Mouse (Mus musculus): ENCODE data around the gene E030018B13Rik.

Gene E030018B13Rik

DNA sequence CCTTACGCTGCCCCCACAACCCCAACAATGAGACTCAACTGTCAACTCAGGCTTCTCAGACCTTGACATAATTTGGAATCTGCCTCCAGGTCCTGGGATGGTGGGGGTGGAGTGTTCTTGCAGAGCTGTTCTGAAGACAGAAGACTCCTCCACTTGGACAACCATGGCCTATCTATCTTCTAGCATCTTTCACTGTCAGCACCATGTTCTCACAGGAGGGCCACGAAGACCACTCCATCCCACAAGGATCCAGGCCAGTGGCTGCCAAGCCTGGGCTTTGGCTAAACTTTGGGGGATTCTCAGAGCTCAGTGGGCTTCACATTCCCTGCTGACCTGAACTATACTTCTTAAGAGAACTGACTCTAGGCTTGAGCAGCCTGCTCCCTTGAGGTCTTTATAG, 1.8 kb upstream of the E030018B13Rik start:
- no peak for DNase-seq (ENCODE audit: low read depth in 1 of 2, low spot score in 2 of 2)

DNA sequence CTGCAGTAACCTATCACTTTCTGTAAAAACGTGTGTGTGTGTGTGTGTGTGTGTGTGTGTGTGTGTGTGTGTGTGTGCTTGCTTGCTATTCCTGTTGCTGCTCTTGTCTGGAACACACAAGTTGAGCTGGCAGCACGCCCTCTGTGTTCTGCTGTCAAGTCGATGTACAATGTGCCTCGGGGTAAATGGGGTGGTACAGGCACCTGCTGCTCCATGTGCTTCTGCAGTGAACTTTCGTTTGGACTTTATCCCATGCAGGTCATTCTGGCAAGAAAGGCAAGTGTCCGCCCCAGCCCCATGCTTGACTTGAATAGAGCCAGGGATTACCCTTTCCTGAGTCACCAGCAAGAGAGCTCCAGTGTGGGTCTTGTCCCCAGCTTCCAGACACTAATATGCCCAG, 1.0 kb downstream of the E030018B13Rik start:
- DNase-seq (ENCODE audit: low read depth in 1 of 2, low spot score in 2 of 2) = no peak

DNA sequence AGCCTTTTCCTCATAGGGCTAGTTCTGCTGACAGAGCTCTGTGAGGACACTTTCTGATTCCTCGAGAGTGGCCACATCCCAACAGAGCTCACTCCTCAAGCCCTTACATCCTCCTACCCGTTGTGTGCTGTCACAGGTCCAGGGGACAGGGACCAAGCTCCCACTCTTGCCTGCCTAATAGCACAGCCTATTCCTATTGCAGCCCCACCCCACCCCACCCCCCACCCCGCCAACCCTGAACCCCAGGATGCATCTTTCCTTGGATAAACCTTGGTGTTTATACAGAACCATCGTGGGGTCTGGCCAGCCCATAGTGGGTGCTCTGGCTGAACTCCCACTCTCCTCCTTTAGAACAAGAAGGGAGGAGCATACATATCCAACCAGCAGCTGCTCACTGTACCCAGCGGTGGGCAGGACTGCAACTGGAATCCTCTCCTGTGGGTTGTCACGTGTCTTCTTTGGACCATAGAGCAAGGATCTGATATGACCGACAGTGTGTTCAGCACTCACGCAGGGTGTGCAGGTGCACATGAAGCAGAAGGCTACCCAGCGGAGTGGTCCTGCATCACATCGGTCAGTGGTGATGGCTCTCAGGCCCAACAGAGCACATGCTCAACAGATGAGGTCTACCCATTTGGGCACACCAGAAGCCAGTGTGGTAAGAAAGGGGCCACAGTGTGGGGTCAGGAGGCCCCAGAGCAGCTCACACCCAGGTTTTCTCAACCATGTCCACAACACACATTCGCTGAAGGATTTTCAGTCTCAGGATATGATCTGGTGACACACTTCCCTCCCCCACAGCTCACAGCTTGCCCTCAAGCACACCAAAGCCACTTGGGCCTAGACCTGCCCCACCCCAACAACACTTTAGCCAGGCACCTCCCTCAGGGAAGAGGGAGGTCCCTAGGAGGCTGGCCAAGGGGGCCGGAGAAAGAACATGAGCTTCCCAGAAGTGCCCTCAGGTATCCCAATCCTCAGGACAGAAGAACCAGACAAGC, 2.4 kb downstream of the E030018B13Rik start:
- no peak for DNase-seq (ENCODE audit: low read depth in 1 of 2, low spot score in 2 of 2)

DNA sequence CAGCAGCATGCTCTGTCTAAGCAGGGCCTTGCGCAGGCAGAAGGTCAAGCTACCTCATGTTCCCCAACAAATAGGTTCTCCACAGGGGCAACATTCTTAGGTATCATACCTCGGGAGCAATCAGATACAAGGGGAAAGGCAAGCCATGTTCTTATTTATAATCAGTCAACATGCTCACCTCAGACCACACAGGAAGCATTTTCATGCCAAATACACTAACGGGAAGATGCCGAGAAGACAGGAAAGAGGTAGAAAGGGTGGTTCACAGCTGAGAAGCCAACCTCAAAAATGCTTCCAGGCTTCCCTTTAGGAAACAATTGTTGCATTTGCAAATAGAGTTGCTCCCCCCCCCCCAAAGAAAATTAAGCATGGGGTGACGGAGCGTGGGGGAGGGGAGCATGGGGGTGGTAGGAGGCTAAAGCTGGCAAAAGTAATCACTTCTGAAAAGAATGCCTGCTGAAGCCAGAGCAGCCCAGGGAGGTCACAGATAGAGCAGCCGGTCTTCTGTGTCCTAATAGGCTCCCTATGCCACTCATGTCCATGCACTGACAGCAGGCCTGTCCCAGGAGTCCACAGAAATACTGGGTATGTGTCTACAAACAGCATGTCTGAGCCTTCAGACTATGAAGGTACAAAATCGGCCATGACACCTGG, 5.4 kb downstream of the E030018B13Rik start:
- DNase-seq (ENCODE audit: low read depth in 1 of 2, low spot score in 2 of 2) = no peak

DNA sequence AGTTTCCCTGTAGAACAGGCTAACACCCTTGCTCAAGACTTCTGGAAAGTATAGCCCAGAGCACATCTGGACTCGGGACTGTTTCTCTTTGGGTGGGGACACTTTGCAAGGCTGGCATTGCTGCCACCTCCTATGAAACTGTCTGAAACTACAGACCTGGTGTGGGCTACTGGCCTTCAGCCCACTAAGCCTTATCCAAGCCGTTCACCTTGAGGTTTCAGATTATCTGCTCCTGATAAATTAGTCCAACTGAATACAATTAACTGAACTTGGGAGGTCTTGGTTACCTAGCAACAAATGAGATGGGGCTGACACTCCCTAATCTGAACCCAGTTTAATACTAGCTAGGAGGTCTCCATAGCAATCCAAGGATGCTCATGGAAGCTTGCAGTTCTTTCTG, 5.9 kb downstream of the E030018B13Rik start:
- no peak for DNase-seq (ENCODE audit: low read depth in 1 of 2, low spot score in 2 of 2)

DNA sequence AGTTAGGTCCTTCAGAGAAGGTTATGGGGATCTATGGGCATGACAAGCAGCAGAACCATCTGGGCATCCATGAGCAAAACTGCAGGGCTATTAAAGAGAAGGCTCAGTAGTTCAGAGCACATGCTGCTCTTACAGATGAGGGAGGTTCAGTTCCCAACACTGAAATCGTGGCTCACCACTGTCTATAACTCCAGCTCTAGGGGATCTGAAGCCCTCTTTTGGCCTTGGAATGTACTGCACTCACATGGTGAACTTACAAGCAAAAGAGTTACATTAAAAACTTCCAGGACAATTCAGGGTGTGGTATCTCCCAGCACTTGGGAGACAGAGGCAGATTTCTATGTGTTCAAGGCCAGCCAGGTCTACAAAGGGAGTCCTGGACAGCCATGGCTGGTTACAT, 6.3 kb downstream of the E030018B13Rik start:
- no peak for DNase-seq (ENCODE audit: low read depth in 1 of 2, low spot score in 2 of 2)

DNA sequence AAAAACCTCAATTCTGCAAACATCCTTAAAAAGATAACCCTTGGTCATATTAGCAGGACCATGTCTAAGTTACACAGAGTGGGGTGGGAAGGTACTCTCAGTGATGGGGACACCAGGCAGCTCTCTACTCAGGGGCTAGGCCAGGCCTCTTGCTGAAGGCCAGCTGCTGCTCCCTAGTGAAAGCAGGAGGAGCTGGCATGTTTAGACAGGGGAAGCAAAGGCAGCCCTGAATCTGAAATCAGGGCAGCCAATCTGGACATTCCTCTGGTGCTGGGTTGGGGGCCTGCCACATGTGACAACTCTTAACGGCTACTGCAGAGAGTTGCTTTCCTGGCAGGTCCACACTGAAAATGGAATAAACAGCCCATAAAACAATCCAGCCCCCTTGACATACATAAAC, 7.5 kb downstream of the E030018B13Rik start:
- no peak for DNase-seq (ENCODE audit: low read depth in 1 of 2, low spot score in 2 of 2)

DNA sequence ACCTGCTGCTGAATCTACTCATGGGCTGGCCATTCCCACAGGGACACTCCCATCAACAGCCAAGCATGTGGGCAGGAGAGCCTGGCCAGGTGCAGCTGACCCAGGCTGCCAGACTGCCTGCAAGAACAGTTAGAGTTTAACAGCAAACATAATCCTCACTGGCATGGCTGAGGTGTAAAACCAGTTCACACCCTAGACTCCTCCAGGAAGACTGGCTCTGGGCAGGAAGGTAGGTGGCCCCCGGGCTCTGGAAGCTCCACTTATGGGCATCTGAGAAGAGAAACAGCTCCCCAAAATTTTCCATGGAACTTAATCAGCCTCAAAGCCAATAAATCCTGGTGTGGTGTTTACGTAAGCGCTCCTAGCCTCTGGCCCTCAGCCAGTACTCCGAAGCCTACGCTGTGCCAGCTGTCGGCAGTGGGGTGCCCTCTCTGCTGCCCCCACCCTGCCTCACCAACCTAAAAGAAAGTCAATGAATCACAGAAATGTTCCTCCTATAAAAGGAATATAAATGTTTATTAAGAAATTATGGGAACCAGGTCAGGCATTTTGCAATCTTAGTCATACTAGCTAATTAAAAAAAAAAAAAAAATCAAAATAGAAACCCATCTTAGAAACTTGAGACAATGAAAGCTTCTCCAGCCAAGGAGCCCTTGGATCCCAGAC, 8.2 kb downstream of the E030018B13Rik start:
- DNase-seq (ENCODE audit: low read depth in 1 of 2, low spot score in 2 of 2) = no peak

DNA sequence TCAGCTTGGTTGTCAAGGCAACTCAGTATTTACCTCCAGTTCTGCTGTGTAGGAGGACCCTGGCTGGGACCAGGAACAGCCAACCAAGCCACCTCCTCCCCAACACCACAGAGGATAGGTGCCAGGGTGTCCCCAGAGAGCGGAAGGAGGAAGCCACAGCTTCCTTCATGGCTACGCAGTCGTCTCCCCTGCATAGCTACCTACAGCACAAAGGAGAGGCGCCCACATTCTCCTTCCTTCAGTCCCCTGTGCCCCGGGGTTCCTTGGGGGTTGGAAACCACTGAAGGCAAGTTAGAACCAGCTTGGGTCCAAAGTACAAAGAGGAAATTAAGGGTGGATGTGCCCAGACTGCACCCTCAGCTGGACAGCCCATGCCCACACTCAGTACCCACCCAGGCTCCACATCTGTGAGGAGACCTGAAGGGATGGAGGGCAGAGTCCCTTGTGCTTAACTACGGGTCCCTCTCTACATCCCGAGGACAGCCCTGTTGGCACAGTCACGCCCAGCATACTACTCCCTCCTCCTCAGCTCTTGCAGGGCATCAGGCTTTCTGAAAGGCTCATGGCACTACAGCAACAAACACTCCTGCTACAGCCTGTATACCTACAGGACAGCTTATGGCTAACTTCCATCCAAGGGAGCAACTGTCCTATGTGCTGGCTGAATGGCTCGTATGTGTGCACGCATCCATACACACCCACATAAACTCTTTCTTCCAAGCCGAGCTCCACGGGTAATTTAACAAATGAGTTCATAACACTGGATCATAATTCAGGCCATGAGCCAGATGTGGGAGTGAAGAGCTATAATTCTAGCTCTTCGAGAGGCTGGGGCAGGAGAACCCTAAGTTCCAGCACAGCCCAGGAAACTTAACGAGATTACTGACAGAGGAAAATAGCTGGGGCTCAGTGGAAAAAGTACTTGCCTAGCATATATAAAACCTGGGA, 9.0 kb downstream of the E030018B13Rik start:
- peak in 1 of 2 experiments; percentile 54 for DNase-seq (ENCODE audit: low read depth in 1 of 2, low spot score in 2 of 2)

DNA sequence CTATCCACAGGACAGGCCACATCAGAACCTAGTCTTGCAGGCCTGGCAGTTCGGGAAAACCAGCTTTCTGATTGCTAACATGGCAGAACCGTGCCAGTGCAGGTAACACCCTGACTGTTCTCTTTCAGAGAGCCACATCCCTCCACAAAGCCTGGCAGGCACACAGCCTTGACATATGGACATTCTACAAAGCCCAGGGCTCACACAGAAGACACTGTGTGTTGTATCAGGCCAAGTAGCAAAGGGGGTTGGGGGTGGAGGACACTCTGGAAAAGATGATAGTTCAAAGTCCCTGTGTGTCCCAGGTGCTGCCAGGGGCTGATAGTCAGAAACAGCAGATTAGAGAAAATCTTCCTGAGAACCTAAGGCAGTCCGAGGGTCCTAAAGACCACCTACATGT, 9.8 kb downstream of the E030018B13Rik start:
- no peak for DNase-seq (ENCODE audit: low read depth in 1 of 2, low spot score in 2 of 2)

DNA sequence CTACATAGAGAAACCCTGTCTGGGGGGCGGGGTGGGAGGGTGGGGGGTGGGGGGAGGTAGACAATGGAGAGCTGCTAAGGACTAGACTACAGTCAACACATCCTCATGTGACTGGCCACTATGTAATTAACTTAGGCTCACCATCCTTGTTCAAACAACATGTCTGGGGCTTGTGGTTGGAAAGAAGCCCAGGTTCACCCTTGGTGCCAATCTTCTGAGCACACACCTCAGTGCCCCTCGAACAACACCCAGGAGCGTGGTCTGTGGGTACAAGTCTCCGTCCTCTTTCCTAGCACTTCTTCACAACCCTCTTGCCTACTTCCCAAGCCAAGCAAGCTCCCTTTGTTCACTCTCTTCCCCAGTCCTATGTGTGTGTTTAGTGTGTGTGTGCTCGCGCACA, 10.5 kb downstream of the E030018B13Rik start:
- DNase-seq (ENCODE audit: low read depth in 1 of 2, low spot score in 2 of 2) = no peak

DNA sequence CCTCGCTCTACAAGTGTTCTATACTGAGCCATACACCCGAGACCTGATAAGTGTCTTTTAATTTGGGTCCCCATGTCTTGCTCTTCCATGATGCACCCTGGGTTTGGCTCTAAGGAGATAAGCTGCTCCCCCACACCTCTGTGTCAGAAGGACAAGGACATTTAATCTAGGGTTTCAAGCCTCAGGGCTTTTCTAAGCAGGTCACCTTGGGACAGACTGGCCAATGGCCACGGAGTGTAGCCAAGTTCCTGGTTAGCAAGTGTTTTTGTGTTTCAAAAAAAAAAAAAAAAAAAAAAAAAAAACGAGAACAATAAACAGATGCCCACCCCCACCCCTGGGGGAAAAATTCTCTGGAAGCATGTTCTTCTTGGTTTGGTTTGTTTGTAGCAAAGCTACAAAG, 12.4 kb downstream of the E030018B13Rik start:
- no peak for DNase-seq (ENCODE audit: low read depth in 1 of 2, low spot score in 2 of 2)

DNA sequence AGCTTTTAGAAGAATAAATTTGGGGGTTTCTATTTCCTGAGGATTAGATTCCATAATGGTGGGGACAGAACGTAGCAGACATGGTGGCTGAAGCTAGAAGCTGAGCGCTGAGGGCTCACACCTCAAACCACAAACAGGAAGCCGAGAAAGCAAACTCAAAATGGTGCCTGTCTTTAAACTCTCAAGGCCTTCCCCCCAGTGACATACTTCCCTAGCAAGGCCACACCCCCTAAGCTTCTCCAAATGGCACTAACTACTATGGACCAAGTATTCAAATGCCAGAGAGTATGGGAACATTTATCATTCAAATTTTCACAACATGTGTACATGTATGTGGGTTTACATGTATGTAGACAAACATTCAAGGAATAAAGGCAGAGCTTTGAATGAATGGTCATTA, 13.5 kb downstream of the E030018B13Rik start:
- DNase-seq (ENCODE audit: low read depth in 1 of 2, low spot score in 2 of 2) = no peak

DNA sequence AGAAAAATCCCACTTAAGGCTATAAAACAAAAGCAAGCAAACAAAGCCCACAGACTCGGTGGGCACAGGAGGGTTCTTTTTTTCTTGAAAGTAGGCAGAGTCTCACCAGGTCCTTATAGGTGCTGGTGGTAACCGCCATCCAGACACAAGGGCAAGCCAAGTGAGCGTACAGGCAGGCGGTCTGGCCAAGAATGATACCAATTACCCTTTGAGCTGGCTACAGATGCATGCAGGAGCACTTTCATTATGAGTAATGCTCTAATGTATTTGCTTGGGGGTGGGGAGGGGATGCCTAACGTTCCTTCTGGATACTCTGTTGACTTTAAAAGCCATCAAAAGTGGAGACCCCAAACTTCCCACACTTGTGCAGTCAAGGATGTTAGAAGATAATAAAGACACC, 14.1 kb downstream of the E030018B13Rik start:
- DNase-seq (ENCODE audit: low read depth in 1 of 2, low spot score in 2 of 2) = no peak

DNA sequence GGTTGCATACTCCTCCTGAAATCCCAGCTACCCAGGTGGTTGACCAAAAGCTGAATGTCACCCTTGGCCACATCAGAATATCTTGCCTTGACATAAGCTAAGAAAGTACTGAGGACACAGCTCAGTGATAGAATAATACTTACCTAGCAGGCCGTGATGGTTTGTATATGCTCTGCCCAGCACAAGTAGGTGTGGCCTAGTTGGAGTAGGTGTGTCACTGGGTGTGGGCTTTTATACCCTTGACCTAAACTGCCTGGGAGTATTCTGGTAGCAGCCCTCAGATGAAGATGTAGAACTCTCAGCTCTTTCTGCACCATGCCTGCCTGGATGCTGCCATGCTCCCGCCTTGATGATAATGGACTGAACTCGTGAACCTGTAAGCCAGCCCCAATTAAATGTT, 15.8 kb downstream of the E030018B13Rik start:
- DNase-seq (ENCODE audit: low read depth in 1 of 2, low spot score in 2 of 2) = no peak

DNA sequence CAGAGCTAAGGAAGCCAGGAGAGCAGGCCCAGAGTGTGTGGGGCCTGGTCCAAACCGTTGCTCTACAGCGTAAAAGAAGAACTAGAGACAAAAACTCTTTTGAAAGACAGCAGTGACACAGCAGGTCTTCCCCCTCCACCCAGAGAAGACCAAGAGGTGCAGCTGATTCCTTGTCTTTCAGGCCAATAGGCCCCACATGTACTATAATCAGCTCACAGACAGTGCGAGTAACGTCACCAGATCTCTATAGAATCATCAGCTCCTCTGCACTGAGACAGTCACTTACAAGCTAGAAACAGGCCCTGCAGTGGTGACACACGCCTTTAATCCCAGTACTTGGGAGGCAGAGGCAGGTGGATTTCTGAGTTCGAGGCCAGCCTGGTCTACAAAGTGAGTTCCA, 17.2 kb downstream of the E030018B13Rik start:
- DNase-seq (ENCODE audit: low read depth in 1 of 2, low spot score in 2 of 2) = no peak

DNA sequence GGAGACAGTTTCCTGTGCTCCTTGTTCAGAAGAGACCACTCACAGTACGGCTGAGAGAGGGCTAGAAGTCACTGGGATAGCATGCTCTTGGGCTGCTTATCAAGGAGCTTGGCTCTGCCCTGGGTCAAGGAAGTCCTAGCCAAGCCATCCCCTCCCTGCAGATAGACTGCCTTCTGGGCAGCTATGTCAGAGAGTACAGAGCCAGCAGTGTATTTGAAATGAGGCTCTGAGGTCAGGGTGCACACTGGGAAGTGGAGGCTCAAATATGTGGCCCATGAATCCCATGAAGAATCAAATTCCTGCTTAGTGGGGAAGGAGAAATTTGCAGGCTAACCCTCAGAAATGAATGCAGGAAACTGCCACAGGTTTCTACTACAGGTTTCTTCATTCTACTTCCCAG, 17.9 kb downstream of the E030018B13Rik start:
- DNase-seq (ENCODE audit: low read depth in 1 of 2, low spot score in 2 of 2) = no peak

DNA sequence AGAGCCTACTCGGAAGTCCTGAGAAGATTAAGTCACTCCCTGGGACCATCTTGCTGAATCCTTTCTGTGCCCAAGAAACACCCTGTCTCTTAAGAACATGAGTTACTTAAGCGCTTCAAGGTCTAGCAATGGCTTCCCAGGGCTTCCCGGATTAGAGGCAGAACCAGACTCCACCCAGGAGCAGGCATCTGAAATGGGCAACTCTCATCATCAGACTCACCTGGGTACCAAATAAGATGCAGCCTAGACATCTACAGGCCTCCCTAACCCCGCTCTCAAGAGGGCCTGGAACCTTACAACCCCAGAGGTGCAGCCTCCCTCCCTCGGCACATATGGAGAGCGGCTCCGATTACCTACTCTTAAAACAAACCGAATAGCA, 19.1 kb downstream of the E030018B13Rik start:
- DNase-seq (ENCODE audit: low read depth in 1 of 2, low spot score in 2 of 2) = no peak

DNA sequence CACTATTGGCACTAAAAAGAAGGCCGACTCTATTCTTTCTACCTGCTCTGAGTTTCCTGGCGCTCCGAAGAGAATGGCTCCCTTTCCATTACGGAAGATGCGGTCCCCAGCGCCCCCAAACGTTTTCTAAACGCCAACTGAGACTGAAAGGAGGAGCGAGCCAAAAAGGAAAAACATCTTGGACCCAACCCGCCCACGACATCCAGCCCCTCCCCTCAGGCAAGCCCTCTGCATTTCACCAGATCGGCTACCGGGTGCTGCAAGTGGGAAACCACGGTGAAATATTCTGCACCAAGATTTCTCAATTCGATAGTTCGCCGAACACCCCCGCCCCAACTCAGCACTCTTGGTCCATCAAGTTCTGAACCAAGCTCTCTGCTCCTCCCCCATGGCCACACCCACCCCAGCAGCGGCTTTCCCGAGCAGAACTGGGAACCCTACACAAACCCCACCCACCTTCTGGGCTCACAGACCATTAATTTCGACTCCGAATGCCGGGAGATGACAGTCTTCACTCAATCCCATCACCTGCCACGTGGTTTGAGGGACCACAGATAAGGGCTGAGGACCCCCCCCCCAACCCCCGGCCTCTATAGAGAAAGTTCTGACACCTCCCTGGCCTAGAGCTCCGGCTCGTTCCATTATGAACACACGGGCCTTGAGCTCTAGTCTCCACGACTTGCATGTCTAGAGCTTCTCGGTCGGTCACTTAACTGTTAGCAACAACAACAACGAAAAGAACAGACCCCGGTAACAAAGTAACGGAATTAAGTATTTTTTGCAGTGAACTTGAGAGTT, 19.7 kb downstream of the E030018B13Rik start:
- peak; percentile 68 to 75 for DNase-seq (ENCODE audit: low read depth in 1 of 2, low spot score in 2 of 2)

DNA sequence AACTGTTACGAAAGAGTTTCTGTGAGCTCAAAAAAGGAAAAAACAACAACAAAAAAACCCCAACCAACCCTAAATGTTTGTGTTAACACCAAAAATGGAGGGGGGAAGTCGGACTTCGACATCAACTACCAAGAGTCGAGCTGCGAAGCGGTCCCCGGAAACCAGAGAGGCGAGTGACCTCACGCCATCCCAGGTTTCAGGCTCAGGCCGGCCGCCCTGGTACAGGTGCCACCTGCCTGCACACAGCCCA, 20.3 kb downstream of the E030018B13Rik start:
- DNase-seq (ENCODE audit: low read depth in 1 of 2, low spot score in 2 of 2) = no peak
